Mouse (Mus musculus): Measurements from ENCODE around the gene Gckr. TPM values are rescaled to one million over a fixed set of nuclear protein-coding genes. Genes with fewer than 3 reads are reported as not detected.

Gene Gckr
- not detected in 2 replicates for polyA plus RNA-seq (2012; ENCODE audit: insufficient read depth, insufficient read length, low replicate concordance, missing spikeins)

DNA sequence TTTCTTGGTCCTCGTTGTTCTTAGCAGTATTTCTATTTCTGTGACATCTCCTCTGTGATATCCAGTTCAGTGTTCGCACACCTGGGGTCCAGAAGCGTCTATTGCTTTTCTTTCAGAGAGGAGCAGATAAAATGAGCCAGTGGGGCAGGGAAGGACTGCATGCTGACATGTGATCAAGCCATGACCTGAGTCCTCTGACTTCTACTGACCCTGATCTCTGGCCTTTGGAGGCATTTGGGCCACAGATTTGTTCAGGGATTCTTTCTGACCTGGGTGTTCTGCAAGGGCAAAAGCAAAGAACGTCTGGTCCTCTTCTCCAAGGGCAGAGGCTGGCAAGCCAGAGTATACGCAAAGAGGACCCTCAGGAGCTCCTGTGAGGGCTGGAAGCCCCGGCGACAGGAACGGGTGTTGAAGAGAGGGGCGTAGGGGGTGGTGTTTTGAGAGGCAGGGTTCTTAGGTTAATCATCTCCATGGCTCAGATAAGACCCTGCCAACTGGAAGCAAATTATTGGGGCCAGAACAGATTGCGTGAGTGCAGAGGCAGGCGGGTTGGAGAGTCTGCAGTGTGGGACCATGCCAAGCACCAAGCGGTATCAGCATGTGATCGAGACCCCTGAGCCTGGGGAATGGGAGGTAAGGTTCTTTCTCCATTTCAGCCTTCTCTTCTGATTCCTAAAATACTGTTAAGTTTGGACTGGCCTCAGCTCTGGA, at the start of gene Gckr:
Gene Gckr (plus strand): TSS at position 397 of the 711 bp plus-strand sequence.
- WGBS = 78% methylated on average over 13 of the region's 13 CpGs
- H3K4me1 ChIP-seq (ENCODE audit: control insufficient read depth, insufficient read depth, low read length) = peaks cover 11% of the 10 kb centered on the region
- no peak within 1 kb of the TSS for H3K27ac ChIP-seq (ENCODE audit: insufficient read depth, low read depth, low read length)
- no peak for TF ChIP-seq CTCF (IDR thresholded peaks at IDR 0.05; ENCODE audit: insufficient read depth, low read depth, low read length)
- no peak for TF ChIP-seq POLR2A (IDR thresholded peaks at IDR 0.05; ENCODE audit: insufficient read depth, low read depth, low read length)
- H3K4me3 ChIP-seq (ENCODE audit: insufficient read depth, low read depth, low read length) = no peak within 1 kb of the TSS

DNA sequence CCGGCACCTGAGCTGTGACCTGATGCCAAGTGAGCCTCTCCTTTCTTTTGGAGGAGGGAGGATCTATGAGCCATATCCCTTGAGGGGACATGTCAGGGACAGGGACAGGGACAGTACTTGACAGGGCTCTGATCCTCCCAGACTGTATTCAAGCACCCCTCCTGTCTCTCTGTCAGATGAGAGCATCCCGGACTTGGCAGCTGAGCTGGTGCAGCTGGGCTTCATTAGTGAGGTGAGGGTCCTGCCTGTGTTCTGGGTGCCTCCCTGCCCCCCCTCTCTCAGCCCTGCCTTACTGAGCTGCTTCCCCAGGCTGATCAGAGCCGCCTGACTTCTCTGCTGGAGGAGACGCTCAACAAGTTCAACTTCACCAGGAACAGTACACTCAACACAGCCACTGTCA, 46.5 kb upstream of the Gckr start:
- 51% methylated on average over 4 of the region's 4 CpGs for WGBS
- TF ChIP-seq CTCF (IDR thresholded peaks at IDR 0.05; ENCODE audit: insufficient read depth, low read depth, low read length) = no peak
- no peak for TF ChIP-seq POLR2A (IDR thresholded peaks at IDR 0.05; ENCODE audit: insufficient read depth, low read depth, low read length)
- Histone ChIP-seq H3K4me3 (ENCODE audit: insufficient read depth, low read depth, low read length) (no peak overlapping the region), H3K27ac (ENCODE audit: insufficient read depth, low read depth, low read length) (no peak overlapping the region), H3K4me1 (ENCODE audit: control insufficient read depth, insufficient read depth, low read length) (peaks cover 6% of the 10 kb centered on the region; the same call in 1 of the 2 replicates)

- Histone ChIP-seq H3K4me1 (ENCODE audit: control insufficient read depth, insufficient read depth, low read length) (peaks cover 6% of the 10 kb centered on the region; the same call in 1 of the 2 replicates), H3K4me3 (ENCODE audit: insufficient read depth, low read depth, low read length) (no peak within 1 kb of the TSS), H3K27ac (ENCODE audit: insufficient read depth, low read depth, low read length) (no peak within 1 kb of the TSS)
- TF ChIP-seq POLR2A (IDR thresholded peaks at IDR 0.05; ENCODE audit: insufficient read depth, low read depth, low read length) (no peak), CTCF (IDR thresholded peaks at IDR 0.05; ENCODE audit: insufficient read depth, low read depth, low read length) (no peak)
- WGBS = 28% methylated on average over 47 of the region's 47 CpGs
Measured at GRCm38 (mm10) chr5:31251541-31252101, 45.6 kb upstream of the Gckr start, which contains the start of gene Krtcap3. TSS of gene Krtcap3 (plus strand) at chr5:31251691.

DNA sequence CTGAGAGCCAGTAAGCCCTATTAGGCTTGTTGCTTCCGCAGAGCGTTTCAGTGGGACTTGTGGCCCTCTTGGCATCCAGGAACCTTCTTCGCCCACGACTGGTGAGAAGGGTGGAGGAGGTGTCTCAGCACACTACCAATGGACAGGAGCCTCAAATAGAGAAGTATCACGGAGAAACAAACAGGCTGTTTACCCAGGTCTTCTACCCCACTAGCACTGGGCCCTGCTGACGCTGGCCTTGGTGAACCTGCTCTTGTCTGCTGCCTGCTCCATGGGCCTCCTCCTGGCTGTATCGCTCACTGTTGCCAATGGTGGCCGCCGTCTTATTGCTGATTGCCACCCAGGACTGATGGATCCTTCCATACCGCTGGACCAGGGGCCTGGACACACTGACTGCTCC, 45.1 kb upstream of the Gckr start:
- H3K4me3 ChIP-seq (ENCODE audit: insufficient read depth, low read depth, low read length) = no peak overlapping the region
- 71% methylated on average over 10 of the region's 10 CpGs for WGBS
- H3K27ac ChIP-seq (ENCODE audit: insufficient read depth, low read depth, low read length) = no peak overlapping the region
- H3K4me1 ChIP-seq (ENCODE audit: control insufficient read depth, insufficient read depth, low read length) = peaks cover 6% of the 10 kb centered on the region; the same call in 1 of the 2 replicates
- TF ChIP-seq POLR2A (IDR thresholded peaks at IDR 0.05; ENCODE audit: insufficient read depth, low read depth, low read length) (no peak), CTCF (IDR thresholded peaks at IDR 0.05; ENCODE audit: insufficient read depth, low read depth, low read length) (no peak)

DNA sequence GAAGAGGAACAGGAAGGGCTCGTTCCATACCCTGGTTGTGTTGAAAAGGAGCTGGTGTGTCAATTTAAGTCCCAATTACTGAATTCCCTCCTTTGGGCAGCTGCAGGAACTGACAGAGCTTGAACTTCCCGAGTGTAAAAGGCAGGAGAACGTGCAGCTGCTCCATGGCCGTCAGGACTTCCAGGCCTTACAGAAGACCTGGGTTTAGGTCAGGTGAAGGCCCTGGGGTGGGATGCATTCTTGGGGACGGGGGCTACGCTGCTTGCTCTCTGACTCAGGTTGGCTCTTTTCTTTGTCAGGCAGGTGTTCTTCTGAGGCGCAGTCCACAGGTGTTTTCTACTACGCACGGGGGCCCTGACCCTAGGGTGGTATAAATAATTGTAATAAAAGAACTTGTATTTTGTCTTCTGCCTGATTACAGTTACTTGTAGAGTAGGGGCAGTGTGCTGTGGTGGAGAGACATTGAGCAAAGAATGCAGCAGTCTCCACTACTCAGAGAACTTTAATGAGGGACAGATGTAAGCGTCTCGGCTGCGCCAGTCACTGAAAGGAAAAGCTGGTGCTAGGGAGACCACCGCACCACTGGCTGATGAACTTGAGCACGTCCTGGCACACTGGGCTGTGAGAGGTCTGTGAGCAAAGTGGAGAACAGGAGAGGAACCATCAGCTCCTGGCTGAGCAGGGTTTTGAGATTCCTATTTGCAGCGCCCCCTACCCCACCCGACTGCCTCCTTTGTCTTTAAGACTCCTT, 44.3 kb upstream of the Gckr start:
- Histone ChIP-seq H3K27ac (ENCODE audit: insufficient read depth, low read depth, low read length) (no peak overlapping the region), H3K4me1 (ENCODE audit: control insufficient read depth, insufficient read depth, low read length) (peaks cover 6% of the 10 kb centered on the region; the same call in 1 of the 2 replicates), H3K4me3 (ENCODE audit: insufficient read depth, low read depth, low read length) (no peak overlapping the region)
- WGBS = 85% methylated on average over 16 of the region's 16 CpGs
- TF ChIP-seq CTCF (IDR thresholded peaks at IDR 0.05; ENCODE audit: insufficient read depth, low read depth, low read length) (no peak), POLR2A (IDR thresholded peaks at IDR 0.05; ENCODE audit: insufficient read depth, low read depth, low read length) (no peak)

GRCm38 (mm10) chr5:31253806-31254205, 43.4 kb upstream of the Gckr start:
- H3K4me3 ChIP-seq (ENCODE audit: insufficient read depth, low read depth, low read length) = no peak overlapping the region
- WGBS = 90% methylated on average over 8 of the region's 8 CpGs
- H3K27ac ChIP-seq (ENCODE audit: insufficient read depth, low read depth, low read length) = no peak overlapping the region
- TF ChIP-seq CTCF (IDR thresholded peaks at IDR 0.05; ENCODE audit: insufficient read depth, low read depth, low read length) (no peak), POLR2A (IDR thresholded peaks at IDR 0.05; ENCODE audit: insufficient read depth, low read depth, low read length) (no peak)
- peaks cover 6% of the 10 kb centered on the region; the same call in 1 of the 2 replicates for H3K4me1 ChIP-seq (ENCODE audit: control insufficient read depth, insufficient read depth, low read length)

GRCm38 (mm10) chr5:31254452-31254851, 42.8 kb upstream of the Gckr start:
- WGBS = 85% methylated on average over 7 of the region's 7 CpGs
- Histone ChIP-seq H3K4me3 (ENCODE audit: insufficient read depth, low read depth, low read length) (no peak overlapping the region), H3K27ac (ENCODE audit: insufficient read depth, low read depth, low read length) (no peak overlapping the region), H3K4me1 (ENCODE audit: control insufficient read depth, insufficient read depth, low read length) (peaks cover 6% of the 10 kb centered on the region; the same call in 1 of the 2 replicates)
- no peak for TF ChIP-seq CTCF (IDR thresholded peaks at IDR 0.05; ENCODE audit: insufficient read depth, low read depth, low read length)
- TF ChIP-seq POLR2A (IDR thresholded peaks at IDR 0.05; ENCODE audit: insufficient read depth, low read depth, low read length) = no peak

DNA sequence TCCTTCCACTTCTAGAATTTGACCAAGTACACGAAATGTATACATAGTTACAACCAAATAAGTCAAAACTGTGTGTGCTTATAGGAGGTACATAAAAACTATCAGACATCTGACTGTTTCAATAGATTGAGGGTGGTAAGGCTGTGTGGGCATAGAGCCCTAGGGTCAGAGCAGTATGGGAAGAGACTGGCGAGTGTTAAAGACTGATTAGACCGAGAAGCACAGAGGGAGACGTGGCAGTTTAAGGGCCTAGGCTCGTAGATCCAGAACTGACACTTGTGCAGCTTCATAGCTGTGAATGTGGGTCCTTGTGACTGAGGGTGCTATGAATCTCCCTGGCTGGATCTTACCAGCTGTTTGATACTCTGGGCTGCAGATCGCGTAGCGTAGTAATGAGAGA, 42.3 kb upstream of the Gckr start:
- no peak overlapping the region for H3K27ac ChIP-seq (ENCODE audit: insufficient read depth, low read depth, low read length)
- 85% methylated on average over 8 of the region's 8 CpGs for WGBS
- H3K4me3 ChIP-seq (ENCODE audit: insufficient read depth, low read depth, low read length) = no peak overlapping the region
- H3K4me1 ChIP-seq (ENCODE audit: control insufficient read depth, insufficient read depth, low read length) = peaks cover 6% of the 10 kb centered on the region; the same call in 1 of the 2 replicates
- TF ChIP-seq CTCF (IDR thresholded peaks at IDR 0.05; ENCODE audit: insufficient read depth, low read depth, low read length) = no peak
- TF ChIP-seq POLR2A (IDR thresholded peaks at IDR 0.05; ENCODE audit: insufficient read depth, low read depth, low read length) = no peak

Measured in olfactory bulb, adult 2 months (tissue).